Mouse (Mus musculus) kidney, adult 8-10 months (tissue): Measurements from ENCODE around the gene Tmod2.
"Not testable (repeated sequence)": the region's sequence is repeated elsewhere in the genome, so short reads cannot be mapped to it uniquely, and the experiment has no call there.

Experiments used
- DNase-seq, 2 experiments: peaks; one replicate each; pipeline ENCODE4 v3.0.0; 2022

Gene Tmod2

DNA sequence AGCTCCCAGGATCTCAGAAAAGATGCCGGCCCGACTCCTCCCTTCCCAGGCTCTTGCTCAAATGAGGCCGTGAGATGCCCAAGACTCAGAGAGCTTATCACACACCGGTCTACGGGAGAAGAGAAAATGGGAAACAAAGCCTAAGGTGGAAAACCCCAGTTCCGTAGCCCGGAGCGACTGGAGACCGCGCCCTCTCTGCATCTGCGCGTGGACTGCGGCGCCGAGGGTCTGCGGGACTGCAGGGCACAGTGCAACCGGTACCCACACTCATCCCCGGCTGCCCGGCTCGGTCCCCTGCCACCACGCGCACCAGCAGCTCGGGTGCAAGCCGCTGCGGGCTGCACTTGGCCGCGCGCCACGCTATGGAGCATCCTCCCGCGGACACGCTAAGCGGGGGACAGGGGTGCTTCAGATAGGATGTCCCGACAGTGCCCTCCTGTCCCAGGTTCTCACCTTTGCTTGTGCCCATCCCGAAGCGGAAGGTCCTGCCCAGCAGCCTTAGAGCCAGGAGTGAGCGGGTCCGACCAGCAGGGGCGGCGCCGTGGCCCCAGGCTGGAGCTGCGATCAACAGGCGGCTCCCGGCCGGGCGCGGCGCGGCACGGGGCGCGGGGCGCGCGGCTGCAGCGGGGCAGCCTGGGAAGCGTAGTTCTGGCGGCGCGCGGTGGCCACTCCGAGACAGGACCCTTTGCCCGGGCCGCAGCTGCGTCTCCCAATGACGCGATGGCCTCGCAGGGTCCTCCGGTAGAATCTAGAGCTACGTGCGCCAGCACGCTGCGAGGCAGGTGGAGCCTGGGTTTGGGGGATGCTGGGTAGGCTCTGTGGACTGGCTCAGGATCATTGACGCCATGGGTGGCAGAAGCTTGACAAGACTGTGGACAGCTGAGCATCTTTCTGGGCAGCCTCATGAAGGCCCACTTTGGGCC is at the start of gene Tmod2:
Gene Tmod2, minus strand, starts transcription at position 755 of the 923 bp plus-strand sequence.
- DNase-seq, result no peak

DNA sequence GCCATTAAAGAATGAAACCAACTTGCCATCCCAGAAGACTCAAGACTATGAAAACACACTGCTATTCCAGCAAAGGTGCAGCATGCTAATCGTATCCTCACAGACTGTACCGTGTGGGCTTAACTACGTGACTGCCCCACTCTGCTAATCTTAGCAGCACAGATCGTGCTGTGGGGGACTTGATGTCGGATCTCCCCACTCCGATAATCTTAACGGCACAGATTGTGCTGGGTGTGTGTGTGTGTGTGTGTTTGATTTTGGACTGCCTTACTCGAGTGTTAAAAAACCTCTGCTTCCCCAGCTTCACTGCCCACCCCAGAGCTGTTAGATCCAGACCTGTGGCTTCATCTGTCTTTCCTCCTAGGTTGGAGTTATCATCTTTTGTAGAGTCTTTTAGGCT is 49.8 kb upstream of the Tmod2 start:
- no peak for DNase-seq

DNA sequence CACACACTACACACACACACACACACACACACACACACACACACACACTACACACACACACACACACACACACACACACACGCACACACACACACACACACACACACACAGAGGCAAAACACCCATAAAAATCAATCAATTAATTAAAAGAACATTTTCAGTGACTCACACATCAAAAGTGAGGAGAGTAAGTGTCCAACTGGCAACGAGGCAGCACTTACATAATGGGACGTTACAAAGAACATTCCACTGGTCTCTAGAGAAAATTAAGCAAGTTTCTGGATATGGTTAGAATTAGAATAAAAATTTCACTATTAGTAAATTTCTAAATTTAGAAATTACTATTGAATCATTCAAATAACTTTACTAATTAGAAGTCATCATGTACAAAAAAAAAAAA is 45.3 kb upstream of the Tmod2 start:
- not testable (repeated sequence) for DNase-seq

DNA sequence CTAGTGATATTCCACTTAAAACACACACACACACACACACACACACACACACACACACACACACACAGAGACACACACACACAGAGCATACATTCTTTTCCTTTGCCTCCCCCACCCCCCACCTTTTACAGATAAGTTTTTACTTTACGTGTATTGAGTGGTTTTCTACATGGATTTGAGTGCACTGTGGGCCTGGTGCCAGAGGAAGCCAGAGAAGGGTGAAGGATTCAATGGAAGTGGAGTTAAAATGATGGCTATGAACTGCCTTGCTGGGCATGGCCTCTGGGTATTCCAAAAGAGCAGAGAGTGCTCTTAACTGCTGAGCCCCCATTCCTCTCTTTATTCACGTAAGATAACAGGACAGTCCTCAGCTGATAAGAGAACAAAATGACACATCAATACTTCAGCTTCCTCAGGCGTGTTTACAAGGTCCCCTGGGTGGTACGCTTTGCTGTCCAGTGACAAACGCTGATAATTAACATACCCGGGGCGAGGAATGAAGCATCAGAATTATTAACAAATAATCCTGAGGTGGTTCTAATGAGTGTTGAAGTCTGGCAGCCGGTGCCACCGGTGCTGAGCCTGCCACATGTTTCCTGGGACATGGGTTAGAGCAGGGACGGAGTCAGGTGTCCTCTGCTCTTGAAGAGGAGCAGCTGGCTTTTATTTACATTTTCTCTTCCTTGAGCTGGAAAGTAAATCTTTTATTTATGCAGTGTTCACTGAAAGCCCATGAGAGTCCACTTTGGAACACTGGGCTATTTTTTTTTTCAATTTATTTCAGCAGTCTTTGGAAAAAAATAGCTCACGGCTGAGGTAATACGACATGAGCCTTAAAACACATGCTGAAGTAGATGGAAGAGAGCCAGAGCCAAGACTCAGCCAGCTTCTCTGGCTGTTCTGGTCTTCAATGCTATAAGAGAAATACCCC is 43.1 kb upstream of the Tmod2 start:
- no peak for DNase-seq

DNA sequence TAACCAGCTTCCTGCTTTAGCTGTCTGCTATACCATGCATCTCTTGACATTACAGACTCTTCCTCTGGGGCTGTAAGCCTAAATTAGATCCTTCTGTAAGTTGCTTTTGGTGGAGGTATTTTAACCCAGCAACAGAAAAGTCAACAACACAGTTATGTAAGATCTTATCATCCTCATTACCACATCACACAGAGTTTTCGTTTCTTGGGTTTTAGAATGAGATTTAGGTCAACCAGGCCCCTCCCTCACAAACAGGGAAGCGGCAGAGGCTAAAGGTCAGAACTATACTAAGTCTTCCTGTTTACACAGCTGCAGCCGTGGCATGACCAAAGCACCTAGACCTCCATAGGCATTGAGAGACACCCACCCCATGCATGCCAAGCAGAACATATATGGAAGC is 34.3 kb upstream of the Tmod2 start:
- DNase-seq, result no peak

DNA sequence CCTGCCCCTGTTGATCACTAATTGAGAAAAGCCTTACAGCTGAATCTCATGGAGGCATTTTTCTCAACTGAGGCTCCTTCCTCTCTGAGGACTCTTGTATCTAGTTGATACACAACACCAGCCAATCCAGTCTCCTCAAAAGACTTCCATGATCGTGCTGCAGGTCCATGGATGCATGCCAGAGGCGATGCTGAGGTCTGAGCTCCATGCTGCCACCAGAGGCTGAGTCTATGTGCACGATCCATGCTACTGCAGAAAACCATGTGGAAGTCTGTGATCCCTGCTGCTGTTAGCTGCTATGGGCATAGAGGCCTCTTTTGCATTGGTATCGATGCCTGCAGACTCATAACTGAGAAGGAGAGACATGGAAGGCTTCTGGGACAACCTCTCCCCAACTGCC is 23.1 kb upstream of the Tmod2 start:
- no peak for DNase-seq

DNA sequence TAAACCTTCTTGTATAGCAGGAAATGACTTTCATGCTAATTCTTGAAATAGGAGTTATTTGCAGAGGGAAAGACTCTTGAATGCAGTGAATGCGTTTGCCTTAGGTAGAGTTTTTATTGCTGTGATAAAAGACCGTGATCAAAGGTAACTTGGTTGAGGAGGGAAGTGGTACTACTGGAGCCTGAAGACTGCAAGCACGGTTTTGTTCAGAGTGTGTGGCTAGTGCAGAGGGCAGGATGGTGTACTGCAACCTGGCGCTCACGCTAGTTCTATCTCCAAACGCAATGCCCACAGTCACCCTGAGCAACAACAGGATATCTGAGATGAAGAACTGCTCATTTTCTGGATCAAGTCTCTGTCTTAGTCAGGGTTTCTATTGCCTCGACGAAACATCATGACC is 22.5 kb upstream of the Tmod2 start:
- DNase-seq, result no peak

DNA sequence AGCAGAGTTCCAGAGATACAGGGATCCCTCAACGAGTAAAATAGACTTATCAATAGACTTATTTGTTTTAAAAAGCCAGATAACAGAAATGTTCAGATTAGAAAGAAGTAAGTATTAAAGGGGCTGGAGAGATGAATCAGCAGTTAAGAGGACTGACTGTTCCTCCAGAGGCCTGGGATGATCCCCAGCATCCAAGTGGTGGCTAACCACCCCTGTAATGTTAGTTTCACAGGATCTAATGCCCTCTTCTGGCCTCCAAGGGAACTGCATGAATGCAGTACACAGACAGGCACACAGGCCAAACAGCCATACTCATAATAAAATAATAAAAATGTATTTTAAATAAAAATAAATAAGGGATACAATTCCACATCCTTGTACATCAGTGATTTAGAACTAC is 21.8 kb upstream of the Tmod2 start:
- no peak for DNase-seq

DNA sequence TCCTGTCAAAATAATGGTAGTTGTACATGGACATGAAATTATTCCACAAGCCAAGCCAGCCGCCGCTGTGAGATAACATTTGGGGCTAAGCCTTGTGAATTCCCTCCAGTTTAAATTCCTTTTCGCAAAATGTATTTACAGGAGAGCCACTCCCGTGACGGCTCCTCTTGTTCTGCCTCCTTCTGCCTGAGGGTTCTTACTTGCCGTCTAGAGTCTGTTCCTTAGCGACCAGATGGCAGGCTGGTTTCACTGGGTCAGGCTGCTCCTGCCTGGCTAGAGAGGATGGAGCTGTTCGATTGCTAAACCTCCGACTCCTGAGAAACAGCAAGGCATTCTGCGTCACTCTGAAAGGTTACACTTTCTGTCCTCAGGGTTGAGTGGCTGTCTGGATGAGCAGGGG is 21.0 kb upstream of the Tmod2 start:
- no peak for DNase-seq

DNA sequence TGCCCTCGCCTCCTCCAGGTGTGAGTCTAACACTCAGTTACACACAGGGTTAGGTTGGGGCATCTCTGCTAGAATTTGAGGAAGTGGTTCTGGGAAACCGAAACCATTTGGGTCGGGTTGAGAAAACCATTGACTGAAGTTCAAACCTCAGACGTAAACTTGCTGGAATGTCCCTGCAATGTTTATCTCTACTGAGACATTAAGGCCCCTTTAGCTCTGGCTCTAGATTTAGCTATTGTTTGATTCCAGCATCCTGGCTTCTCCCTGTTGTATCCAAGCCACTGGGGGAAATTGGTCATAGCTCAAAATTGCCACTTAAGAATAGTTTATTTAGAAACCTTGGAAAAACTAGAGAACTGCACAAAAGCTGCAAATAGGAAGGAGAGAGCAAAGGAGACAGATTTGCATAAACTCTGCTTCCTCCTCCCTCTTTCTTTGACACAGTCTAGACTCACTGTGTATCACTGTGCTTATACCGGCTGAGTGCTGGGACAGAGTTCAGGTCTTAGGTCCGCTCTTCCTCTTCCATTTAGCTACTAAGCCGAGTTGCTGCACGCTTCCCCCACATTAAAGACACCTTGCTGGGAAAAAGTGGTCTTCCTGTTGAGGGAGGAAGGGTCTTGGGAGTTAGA is 19.8 kb upstream of the Tmod2 start:
- no peak for DNase-seq

DNA sequence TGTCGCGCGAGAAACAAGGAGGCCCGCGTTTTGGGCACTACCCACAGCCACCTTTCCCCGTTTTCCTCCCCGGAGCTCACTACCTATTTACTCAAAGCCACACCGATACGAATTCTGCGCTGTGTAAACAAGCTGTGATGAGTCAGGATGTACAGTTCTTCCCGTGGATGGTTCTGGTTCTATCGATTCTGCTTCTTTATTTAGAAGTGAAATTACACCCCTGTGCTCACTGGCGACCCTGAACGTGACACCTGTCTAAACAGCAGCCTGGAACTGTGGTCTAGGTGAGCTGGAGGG is 15.1 kb upstream of the Tmod2 start:
- DNase-seq, result no peak

DNA sequence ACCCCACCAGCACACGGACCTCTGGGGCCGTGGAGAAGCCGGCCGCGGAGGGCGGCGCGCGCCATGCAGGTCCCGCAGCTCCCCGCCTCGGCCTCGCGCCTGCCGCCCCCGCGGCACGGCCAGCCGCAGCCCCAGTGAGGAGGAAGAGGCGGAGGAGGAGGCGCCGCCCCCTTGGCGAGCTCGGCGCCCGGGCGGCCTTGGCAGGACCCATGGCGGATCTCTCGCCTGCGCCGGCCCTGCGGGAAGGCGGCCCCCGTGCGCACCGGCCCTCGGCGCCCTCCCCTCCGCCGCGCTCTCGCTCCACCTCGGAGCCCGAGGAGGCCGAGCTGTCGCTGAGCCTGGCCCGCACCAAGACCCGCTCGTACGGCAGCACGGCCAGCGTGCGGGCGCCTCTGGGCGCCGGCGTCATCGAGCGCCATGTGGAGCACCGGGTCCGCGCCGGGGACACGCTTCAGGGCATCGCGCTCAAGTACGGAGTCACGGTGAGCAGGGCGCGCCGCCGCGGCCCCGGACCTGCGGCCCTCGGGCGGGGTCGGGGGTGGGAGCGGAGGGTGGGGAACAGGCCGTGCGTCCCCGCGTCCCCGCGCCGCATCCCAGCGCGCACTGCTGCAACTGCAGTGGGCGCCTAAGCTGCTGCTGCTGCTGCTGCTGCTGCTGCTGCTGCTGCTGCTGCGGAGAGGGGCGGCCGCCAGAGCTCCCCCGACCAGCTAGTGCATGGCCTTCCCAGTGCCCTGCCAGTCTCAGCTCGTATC is 14.6 kb upstream of the Tmod2 start, which contains the start of gene Lysmd2:
Gene Lysmd2, plus strand, starts transcription at position 186 of the 752 bp plus-strand sequence.
- DNase-seq, result peak; percentile 3 to 14

DNA sequence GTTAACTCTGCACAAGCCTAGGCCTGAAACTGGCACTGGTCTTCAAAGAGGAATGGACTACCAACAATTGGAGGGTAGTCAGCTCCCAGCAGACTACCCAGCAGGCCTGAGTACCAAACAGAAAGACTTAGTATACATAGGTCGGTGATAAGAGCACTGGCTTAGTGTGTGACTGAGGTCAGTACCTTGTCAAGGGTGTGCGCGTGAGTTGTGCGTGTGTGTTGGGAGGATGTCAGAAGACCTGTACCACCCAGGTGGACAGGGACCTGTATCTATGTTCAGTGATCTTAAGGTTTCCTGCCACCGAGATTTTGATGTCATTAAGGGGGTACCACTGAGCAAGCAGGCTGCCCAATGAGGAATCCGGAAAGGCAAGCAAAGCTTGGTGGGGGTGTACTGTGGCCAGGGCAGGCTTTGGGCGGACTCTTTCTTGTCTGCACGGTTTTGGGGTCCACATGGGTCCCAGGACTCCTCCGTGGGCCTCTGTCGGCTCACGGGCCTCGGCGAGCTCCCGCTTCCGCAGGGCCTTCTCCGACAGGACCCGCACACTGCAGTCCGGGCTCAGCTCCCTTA is 13.9 kb upstream of the Tmod2 start:
- no peak for DNase-seq

DNA sequence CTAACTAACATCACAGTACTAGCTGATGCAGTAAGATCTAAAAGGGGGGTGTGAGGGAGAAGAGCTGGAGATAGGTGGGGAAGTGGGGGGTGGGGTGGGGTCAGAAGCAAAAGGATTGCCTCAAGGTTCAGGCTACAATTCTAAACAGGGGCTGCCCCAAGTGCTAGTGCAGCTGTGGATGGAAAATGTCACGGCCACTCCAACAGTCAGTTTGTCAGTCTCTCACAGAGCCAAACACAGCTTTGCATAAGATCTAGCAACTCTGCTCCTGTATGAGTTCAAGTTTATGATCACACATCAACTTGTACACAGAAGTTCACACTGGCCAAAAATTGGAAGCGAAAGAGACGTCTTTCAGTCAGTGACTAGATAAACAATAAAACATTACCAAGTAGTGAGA is 10.3 kb upstream of the Tmod2 start:
- no peak for DNase-seq

DNA sequence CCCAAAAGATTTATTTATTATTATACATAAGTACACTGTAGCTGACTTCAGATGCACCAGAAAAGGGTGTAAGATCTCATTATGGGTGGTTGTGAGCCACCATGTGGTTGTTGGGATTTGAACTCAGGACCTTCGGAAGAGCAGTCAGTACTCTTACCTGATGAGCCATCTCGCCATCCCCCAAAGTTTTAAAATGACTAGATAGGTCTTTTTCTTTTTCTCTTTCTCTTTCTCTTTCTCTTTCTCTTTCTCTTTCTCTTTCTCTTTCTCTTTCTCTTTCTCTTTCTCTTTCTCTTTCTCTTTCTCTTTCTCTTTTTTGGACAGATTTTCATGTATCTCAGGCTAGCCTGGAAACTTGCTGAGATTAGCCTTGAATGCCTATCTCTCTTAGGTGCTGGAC is 8.6 kb upstream of the Tmod2 start:
- not testable (repeated sequence) for DNase-seq

DNA sequence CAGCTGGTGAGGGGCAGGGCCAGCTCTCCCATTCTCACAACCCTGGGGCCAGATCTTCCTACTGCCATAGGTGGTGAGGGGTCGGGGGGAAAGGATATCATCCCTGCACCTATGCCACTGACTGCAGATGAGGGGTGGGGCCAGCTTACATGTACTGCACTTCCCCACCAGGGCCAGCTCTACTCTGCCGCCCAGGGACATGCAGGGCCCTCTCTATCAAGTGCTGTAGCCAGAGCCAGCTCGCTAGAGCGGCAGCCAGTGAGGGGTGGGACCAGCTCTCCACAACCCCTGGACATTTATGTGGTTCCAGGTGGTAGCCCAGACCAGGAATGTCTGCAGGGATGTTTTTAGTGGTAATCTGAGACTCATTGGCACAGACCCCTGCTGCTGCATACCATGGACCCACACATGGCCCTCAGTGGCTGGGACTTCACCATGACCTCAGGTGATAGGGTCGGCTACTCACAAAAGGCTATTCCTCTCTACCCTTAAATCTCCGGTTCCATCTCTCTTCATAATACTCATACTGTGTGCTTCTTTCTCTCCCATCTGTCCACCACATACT is 7.8 kb upstream of the Tmod2 start:
- DNase-seq, result no peak

DNA sequence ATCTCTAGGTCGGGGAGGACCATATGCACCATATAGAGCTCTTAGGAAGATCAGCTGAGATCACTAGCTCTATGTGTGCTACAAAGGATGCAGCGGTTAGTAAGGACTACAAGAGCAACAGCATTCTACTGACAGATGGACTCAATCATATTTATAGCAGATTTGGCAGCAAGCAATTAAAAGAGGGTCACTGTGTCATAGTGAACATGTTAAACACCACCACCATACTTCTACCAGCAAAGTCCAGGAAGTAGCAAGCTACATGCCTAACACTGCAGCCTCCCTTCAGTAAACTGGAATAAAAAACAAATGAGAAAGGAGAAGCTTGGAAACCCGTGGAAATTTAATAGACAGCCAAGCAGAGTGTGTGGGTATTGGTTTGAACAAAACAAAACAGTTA is 5.4 kb upstream of the Tmod2 start:
- DNase-seq, result no peak

DNA sequence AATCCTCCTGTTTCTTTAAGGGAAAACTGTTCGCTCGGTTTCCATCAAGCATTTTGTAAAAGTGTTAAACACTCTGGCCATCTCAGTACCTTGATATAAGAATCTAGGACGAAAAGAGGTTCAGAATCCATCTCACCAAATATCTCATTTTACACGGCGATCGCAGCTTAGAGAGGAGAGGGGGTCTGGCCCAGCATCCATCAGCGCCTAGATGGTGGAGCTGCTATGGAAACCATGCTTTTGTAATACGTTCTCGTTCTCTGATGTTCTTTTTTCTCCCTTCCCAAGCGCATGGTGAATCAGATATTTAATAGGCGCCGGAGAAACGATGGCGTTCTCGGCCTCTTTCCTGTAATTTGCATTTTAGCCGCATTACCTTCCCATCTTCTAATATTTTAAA is 1.2 kb downstream of the Tmod2 start:
- DNase-seq, result no peak

DNA sequence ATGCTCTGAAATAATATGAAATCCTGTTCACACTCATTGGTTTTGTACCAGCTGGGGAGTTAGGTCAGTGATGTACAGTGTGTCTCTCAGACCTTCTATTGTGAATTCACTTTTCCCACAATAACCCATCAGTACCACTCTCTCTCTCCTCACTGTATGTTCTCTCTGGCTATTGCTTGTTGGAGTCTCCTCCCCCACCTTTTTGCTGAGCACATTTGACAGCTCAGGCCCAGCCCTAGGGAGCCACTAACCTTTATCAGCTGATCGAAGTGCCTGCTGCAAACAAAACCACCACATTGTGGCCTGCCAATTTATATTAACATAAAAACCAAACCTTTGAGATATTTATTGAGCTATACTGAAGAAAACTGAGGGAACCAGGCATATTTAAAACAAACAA is 1.6 kb downstream of the Tmod2 start:
- no peak for DNase-seq

DNA sequence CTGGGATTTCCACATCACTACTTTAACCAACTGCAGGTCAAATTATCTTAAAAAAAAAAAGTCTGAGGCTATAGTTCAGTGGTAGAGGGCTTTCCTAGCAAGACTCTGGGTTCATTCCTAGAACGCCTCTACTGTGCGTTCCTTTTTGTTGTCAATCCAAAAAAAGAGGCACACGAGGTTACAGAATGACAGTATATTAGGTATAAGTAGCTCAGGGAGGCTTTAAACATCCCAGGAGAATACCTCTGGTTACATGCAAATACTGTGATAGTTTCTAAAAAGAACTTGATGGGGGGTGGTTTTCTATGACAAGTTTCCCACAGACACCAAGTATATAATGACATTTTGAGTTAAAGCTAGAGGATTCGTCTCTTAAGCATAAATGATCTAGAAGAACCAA is 3.6 kb downstream of the Tmod2 start:
- DNase-seq, result no peak

DNA sequence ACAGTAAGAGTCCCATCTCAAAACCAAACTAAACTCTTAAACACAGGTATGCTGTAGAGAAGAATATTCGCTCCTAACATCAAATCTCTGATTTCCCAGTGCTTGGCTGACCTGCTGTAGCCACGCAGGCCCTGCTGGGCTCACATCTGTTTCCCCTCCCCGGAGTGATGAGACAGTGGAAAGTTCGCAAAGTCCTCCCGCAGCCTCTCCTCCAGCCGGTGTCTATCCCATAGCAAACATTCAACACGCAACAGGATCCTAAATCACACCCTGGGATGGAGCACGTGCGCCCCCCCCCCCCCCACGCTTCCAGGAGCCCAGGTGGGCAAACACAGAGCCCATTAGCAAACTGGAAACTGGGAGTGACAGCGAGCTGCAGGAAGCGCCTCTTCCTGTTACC is 9.6 kb downstream of the Tmod2 start:
- no peak for DNase-seq
